Mouse (Mus musculus): ENCODE measurements around the gene Coq6.
"Not testable (repeated sequence)": the region's sequence is repeated elsewhere in the genome, so short reads cannot be mapped to it uniquely, and the experiment has no call there.

Gene Coq6

DNA sequence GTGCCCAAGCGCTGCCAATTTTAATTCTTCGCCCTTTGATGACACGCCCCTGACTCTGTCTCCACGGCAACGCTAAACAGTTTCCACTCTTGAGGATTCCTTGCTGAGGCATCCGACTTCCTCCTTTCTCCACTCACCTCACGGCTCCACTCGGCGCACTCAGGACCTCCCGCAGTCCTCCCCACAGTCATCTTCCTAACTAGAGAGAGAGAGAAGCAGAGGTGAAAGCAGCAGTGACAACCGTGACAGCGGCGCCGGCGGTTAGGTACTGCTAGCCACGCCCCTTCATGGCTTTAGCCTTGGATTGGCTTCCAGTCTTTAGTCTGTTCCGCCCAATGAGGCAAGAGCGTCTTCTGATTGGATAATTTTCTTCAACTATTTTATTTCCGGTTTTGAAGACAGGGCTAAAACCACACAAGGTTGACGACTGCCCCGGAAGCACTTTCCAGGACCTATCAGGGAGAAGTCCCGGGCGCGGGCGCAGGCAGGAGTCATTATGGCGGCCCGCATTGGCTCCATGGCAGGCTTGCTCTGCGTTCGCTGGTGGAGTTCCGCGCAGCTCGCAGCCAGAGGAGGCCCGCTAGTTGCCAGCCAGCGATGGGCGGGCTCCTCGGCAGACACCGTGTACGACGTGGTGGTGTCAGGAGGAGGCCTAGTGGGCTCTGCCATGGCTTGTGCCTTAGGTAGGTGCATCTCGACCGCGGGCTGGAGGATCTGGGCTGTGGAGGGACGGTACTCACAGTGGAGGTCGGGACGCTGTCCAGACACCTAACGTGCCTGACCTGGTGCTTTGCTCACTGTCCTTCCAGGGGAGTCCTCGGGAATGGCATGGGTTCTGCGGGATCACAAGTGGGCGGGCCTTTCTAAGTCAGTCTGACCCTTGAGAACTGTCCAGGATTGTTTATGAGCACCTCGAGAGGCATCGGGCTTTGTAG, at the start of gene Coq6, which contains the start of gene Fam161b:
Gene Coq6, plus strand, starts transcription at position 103 of the 935 bp plus-strand sequence.
Gene Fam161b, minus strand, starts transcription at position 279 of the 935 bp plus-strand sequence.
- peak; percentile 99 for DNase-seq (ENCODE audit: low spot score)

DNA sequence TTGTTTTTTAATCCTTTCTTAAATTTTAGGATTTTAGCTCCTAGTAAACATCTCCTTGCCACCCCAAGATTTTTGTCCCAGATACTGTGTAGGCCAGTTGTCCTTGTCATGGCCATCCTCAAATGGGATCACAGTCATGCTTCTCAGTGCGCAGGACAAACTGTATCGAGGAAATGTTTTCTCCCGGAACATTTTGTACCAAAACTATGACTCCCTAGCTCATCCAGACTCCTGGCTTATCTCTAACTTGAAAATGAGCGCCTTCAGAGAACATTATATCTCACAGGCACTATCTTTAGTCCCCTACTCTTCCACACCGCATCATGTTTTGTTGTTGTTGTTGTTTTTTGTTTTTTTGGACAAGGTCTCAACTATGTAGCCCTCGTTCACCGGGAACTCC, 45.5 kb upstream of the Coq6 start:
- no peak for DNase-seq (ENCODE audit: low spot score)

DNA sequence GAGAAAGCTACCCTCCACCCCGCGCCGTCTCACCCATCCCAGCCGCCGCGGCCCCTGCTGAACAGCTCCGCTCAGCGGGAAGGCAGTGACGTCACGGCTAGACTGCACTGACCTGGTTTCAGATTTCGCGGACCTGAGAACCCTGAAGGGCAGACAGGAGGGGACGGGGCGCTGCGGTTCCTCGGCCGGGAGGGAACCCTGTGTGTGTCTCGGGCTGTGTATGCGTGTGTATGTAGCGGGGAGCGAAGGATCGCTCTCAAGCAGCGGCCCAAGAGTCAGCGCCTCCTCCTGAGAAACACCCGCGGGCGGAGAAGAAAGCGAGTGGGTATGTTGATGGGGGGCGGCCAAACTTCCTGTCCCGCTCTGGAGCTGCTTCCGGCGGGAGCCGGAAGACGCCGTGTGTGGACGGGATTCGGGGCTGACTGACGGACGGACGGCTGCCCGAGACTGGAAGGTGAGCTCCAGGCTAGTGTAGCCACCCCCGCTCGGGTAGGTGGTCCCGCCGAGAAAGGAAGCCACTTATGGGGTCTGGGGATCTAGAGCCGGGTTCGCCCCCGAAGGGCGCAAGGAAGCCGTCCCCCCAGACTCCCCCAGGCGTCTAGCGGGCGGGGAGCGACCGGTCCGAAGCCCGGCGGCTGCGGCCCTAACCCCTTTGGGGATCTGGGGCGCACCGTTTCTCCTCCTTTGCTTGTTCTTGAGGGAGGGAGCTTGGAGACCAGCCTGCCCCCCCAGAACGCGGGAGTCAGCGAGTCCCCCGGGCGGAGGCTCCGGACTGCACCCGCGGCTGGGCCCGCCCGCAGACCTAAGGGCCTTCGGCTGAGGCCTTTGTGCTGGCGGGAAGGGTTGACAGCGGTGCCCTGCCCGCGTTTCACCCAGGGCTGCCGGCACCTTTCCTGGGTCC, 44.5 kb upstream of the Coq6 start, which contains the start of gene Zfp410:
Gene Zfp410, plus strand, starts transcription at position 132 of the 901 bp plus-strand sequence.
- peak; percentile 89 for DNase-seq (ENCODE audit: low spot score)

DNA sequence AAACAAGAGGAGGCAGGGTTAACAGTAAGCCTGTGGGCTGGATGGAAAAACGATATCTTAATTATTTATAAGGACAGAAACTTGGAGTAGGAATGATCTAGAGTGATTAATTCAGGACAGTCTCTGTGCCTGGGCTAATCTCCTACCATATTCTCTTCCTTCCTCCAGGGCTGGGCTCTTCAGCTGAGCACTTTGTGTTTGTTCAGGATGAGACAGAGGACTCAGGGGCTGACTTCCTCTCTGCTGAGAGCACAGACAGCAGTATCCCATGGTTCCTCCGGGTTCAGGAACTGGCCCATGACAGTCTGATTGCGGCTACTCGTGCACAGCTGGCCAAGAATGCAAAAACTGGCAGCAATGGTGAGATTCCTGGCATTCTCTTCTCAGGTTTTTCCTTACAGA, 34.3 kb upstream of the Coq6 start:
- DNase-seq (ENCODE audit: low spot score): no peak

DNA sequence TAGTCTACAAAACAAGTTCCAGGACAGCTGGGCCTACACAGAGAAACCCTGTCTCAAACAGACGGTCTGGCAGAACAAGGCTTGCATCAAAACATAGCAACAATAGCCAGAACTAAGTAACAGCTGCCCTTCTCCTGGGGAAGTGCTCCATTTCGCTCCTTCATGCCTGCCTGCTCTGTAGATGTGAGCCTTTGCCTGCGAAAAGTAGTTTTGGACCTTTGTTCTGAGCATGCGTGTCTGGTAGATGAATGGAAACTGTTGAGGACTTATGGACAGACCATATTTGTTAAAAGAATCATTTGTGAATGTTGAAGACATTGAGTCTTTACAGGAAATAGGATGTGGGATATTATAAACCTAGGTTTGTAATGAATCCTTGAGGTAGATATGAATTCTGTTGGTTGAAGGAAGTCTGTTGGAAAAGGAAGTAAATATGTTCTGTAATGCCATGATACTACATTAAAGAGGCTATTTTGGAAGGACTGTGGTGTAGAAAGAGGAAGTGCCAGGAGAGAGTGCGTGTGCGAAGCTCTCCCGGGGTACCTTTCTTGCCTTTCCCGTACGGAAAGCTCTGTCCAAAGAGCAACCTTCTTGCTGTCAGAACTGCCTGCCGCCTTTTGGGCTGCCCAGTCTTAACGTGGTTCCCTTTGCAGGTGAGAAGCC, 24.4 kb upstream of the Coq6 start:
- DNase-seq (ENCODE audit: low spot score): no peak

DNA sequence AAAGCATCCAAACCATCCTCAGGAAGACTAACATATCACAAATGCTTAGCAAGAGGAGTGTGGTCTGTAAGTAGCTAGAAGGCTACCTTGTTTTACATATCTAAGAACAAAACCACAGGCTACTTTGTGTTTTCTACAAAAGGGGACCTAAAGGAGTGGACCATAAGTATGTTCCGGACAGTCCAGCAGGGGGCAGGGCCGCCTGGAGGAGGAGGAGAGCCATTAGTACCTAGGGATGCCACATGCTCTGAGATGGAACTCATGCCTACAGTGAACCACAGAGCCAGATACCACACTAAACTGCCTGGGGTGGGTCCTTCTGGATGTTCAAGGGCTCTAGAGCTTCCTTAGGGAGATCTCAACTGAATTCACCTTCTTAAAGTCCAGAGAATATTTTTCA, 14.3 kb upstream of the Coq6 start:
- peak; percentile 47 for DNase-seq (ENCODE audit: low spot score)

DNA sequence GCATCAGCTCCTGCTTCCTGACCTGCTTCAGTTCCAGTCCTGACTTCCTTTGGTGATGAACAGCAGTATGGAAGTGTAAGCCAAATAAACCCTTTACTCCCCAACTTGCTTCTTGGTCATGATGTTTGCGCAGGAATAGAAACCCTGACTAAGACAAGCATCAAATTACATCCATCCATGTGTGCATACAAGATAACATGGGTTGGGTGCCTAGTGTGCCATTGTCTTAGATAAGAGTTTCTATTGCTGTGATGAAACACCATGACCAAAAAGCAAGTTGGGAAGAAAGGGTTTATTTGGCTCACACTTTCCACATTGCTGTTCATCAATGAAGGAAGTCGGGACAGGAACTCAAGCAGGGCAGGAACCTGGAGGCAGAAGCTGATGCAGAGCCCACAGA, 2.8 kb upstream of the Coq6 start:
- not testable (repeated sequence) for DNase-seq (ENCODE audit: low spot score)

DNA sequence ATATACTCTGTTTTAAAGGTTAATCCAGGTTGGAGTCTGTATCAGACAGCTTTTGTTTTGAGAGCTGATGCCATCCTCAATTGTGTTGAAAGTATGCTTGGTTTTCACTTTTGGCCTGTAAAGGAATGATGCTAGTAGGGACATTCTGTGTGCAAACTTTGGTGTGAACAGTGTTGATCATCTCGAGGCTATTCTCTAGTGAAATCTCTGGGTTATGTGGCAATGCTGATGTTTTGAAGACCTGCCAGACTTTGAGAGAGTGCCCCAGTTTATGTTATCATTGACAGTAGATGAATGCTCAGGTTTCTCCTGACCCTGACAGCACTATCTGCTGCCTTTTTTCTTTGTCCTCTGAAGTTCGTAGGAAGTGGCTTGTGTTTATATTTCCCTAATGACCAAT, 1.4 kb downstream of the Coq6 start:
- DNase-seq (ENCODE audit: low spot score): no peak

DNA sequence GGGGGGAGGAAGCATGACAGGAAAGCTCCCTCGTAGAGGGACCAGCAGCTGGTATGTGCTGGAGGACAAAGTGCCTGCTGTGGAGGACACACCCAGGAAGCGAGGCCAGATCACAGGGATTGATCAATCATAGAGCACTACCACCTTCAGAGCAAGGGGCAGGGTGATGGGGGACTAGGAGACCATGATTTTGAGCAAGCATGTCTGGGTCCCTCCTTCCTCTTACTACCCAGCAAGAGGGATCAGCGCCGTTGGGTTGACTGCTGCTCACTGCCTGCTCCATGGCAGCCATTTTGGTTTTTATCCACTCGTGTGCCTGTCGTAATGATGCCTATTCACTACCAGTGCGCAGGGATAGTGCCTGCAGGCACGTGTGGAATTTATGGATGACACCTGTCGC, 2.8 kb downstream of the Coq6 start:
- DNase-seq (ENCODE audit: low spot score): no peak

DNA sequence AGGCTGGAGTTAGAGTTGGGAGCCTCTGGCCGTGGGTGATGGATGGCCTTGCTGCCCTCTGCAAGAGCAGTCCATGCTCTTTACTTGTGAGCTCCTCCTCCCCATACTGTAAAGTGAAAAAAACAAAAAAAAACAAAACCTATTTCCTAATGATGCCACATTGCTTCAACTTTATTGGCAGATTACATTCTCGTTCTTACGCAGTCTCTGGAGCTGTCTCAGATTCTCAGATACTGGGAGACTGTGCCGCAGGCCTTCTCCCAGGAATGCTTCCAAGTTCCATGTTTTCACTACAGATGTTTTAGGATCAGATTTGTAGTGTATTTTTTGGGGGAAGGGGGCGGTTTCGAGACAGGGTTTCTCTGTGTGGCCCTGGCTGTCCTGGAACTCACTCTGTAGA, 3.7 kb downstream of the Coq6 start:
- no peak for DNase-seq (ENCODE audit: low spot score)

DNA sequence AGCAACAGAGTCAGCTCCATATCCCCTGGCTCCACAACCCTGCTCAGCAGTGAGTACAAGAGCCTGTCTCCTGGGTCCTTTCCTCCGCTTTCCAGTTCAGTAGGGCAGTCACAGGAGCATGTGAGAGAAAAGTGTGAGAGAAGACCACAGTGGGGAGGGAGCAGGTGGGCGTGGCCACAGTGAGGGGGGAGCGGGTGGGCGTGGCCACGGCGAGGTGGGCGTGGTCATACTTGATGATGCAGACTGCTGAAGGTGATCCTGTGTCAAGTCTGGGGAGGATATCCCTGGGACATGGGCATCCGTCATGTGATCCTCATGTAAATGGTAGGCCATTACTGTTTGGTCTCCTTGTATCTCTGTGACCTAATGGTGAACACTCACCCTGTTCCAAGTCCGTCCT, 5.5 kb downstream of the Coq6 start:
- DNase-seq (ENCODE audit: low spot score): no peak

DNA sequence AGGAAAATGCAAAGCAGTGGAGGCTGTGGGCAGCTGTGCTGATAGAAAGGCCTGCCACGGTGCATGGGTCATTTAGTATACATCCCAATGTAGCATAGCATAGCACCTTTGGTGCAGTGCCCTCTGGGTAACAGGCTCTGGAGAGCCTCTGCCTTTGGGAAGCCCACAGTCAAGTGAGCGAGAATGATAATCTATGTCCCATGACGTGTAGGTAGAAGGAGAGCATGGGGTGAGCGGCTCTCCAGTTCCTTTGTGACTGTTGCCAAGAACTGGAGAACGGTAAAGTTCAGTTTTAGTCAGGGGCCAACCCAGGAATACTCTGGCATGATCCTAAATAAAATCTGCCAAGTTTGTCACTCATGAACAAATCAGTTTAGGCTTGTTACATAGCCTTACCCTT, 10.2 kb downstream of the Coq6 start:
- DNase-seq (ENCODE audit: low spot score): no peak

DNA sequence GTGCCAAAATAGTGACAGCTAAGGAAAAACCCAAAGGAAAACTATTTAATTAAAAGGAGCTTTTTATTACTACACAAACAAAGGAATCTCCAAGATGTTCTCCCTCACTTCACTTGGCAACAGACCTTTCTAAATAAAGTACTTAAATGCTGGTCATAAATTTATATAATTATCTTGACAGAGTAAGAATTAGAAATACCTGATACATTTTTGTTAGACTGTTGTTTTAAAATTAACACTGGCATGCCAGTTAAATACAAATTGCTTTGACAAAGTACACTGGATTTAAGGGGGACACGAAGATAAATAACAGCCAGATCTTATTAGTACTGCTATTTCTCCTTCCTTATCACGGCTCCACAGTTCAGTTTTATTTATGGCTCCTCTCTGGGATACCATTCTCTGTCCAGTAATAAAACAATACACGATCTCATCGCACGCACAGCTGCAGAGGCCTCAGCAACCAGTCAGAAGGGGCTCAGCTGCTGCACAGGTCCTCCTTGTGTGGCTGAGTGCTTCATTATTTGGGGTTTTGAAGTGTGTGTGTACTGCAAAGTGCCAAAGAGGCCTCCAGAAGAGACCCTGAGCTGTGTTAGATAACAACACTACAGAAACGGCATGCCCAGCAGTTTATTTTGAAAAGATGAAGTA, 12.5 kb downstream of the Coq6 start:
- peak; percentile 21 for DNase-seq (ENCODE audit: low spot score)

DNA sequence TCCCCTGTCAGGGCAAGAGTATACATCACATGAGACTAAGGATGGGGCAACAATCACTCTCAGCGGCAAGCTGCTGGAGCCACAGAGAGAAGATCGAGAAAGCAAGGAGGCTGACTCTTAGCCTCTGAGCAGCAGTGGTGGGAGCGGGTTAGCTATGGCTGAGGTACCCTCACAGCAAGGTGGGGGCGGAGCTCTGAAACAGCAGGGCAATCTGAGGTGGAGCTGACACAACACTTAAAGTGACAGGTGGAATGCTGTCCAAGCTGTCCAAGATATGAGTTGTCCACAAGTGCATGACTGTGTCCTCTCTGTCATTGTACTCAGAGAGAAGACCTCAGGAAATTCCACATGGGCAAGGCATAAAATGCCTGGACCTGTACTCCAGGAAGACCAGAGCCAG, 20.9 kb downstream of the Coq6 start:
- DNase-seq (ENCODE audit: low spot score): no peak

DNA sequence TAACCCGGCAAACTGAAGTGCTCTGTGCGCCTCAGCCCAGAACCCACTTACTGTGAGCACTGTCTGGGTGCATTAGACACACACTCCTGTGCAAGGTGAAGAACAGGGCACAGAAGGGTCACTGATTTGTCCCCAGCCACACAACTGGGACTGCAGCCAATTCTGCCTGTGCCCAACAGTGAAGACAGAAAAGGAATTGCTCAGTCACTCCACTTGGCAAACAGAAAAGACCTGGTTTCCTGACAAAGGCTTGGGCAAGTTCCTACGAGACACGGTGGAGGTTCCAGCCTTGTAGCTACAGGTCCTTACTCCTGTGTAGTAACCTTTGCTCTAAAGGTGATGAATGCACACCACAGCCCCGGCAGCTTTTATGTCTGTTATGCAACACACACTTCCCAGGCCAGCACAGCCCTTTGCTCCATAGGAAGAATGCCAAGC, 23.2 kb downstream of the Coq6 start:
- no peak for DNase-seq (ENCODE audit: low spot score)

DNA sequence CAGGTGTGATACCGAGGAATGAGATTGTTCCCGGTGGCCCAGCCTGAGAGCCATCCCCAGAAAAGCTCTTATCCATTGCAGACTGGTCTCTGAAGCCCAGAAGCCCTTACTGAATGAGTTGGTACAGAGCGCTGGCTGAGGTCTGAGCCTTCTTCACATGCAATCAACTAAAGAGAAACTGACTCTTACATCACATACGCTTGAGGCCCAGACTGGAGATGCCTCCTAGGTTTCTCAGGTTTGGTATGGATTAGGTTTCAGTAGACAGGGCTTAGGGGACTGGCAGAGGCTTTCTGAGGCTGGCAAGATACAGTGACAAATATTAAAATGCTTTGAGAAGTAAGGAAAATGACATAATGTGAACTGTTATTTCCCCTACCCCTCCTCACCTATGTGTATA, 24.0 kb downstream of the Coq6 start:
- DNase-seq (ENCODE audit: low spot score): no peak

DNA sequence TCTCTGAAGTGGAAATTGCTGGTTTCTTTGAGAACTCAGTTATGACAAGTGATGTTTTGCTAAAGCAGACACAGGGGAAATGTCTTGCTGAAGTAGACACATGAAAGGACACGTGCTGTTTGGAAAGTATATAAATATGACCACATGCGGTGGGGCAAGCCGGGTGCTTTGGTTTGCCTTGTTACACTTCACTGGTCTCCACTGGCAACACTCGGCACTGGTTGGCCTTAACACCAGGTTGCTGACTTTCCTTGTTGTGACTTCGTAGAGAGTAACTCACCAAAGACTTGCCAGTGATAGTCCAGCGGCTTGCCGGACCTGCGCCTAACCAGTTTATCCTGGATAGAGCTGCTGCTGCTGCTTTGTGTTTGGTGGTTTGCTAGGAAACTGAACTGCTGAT, 26.6 kb downstream of the Coq6 start:
- DNase-seq (ENCODE audit: low spot score): no peak

DNA sequence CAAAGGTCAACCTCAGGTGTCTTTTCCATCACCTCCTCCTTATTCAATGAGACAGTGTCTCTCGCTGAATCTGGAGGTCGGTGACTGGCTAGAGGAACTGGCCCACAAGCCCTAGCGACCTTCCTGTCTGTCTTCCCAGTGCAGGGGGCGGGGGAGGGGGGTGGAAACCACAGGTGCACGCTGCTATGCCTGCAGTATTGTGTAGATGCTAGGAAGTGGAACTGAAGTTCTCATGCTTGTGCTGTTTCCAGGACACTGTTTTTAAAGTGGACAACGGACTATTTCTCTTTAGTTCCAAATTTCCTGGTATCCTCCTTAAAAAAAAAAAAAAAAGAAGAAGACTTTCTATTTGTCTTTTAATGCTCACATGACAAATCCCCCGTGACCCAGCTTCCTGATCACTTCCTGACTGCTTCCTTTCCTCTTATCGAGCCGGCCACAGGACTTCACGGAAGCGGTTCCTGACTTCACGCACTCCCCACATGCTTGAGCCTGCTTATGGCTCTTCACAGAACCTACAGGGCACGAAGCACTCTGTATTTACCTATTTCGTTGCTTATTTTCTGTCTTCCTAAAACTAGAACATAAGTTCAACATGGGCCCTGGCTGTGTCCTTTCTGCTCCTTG, 27.4 kb downstream of the Coq6 start:
- no peak for DNase-seq (ENCODE audit: low spot score)

DNA sequence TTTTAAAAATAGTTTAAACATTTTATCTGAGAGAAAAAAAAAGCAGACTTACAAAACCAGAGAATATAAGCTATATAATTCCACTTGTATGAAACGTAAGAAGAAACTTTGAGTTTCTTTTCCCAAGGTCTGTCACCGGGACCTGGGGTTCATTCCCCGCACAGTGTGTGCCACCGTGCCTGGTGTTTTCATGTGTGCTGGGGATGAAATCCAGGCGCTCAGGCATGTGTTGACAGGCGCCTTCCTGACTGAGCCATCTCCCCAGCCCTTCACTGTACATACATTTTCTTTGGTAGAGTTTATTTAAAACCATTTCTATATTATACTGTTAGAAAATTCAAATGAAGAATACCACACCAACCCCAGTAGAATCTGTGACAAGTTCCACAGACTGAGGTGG, 28.9 kb downstream of the Coq6 start:
- DNase-seq (ENCODE audit: low spot score): no peak

DNA sequence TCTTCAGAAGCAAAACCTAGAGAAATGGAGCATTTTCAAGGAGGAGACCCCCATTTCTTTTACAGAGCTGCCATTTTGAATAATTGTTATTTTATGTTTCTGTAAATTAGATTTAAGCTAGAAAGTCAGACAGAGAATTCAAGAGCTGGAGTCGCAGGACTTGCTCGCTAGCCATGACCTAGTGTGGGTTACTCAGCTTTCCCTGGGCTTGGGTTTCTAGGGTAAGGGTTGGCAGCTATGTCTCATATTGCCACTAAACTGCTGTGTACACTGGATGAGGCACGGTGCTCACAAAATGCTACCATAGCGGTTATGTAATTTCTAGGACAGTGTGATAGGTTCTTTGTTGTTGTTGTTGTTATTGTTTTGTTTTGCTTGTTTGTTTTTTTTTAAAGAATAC, 31.2 kb downstream of the Coq6 start:
- DNase-seq (ENCODE audit: low spot score): no peak

DNA sequence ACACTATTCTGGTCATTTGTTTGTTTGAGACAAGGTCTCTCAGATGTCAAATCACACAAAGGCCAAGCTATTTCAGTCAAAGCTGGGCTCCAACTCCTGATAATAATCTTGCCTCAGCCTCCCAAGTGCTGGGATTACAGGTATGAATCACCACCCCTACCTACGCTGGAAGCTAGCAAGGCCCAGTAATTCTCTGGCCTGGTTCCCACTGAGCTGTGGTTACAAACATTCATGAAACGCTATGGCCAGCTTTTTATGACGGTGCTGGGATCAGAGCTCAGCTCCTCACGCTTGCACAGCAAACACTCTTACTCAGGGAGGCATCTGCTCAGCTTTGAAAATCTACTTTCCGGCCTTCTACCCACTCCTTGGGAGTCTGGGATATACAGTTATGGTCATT, 32.4 kb downstream of the Coq6 start:
- DNase-seq (ENCODE audit: low spot score): no peak
